Mouse (Mus musculus) heart, postnatal 0 days (tissue): ENCODE results near the gene Mutyh. TPM values are rescaled to one million over a fixed set of nuclear protein-coding genes. Genes with fewer than 3 reads are reported as not detected.

Experiments used
- ATAC-seq: fragments of 200-750 bp; cut with Nextera tagmentation; 2 replicates; pipeline ENCODE4 v1.8.0; 2017; ENCODE audit warnings: low read depth, moderate number of reproducible peaks, moderate library complexity; ENCODE audit not compliant: insufficient read depth
- DNase-seq: peaks from one replicate; pipeline ENCODE4 v3.0.0-alpha.2; 2016; ENCODE audit warnings: low spot score
- H3K27ac ChIP-seq: fragments of 300-500 bp; sonication (generic); 2 replicates; pipeline ENCODE4 v1.5.1; 2014; ENCODE audit warnings: low read depth, mild to moderate bottlenecking
- H3K27me3 ChIP-seq: fragments of 300-500 bp; sonication (generic); 2 replicates; pipeline ENCODE4 v1.6.1; 2014; ENCODE audit warnings: low read length, mixed read lengths; ENCODE audit not compliant: control insufficient read depth, insufficient read depth
- H3K36me3 ChIP-seq: fragments of 300-500 bp; sonication (generic); replicated peaks from 2 replicates; pipeline ENCODE4 v1.6.1; 2014; ENCODE audit warnings: low read length, mixed read lengths; ENCODE audit not compliant: control insufficient read depth, insufficient read depth
- H3K4me1 ChIP-seq: fragments of 300-500 bp; sonication (generic); 2 replicates; pipeline ENCODE4 v1.6.1; 2014; ENCODE audit warnings: antibody characterized with exemption; ENCODE audit not compliant: control insufficient read depth, insufficient read depth
- H3K4me2 ChIP-seq: fragments of 300-500 bp; sonication (generic); 2 replicates; pipeline ENCODE4 v1.6.1; 2014; ENCODE audit warnings: low read depth, mild to moderate bottlenecking, low read length, moderate library complexity
- H3K4me3 ChIP-seq: fragments of 300-500 bp; sonication (generic); 2 replicates; pipeline ENCODE4 v1.5.1; 2014; ENCODE audit warnings: low read depth, low read length
- H3K9ac ChIP-seq: fragments of 300-500 bp; sonication (generic); replicated peaks from 2 replicates; pipeline ENCODE4 v1.6.1; 2014; ENCODE audit warnings: low read depth, low read length, mixed read lengths
- H3K9me3 ChIP-seq: fragments of 300-500 bp; sonication (generic); replicated peaks from 2 replicates; pipeline ENCODE4 v1.6.1; 2016; ENCODE audit warnings: low read length; ENCODE audit not compliant: control insufficient read depth
- CTCF ChIP-seq: IDR thresholded peaks from 2 replicates; pipeline ENCODE4 v1.5.1; 2016; ENCODE audit warnings: antibody characterized with exemption, control low read depth, low read depth
- EP300 ChIP-seq: IDR thresholded peaks from 2 replicates; pipeline ENCODE4 v1.6.1; 2016; ENCODE audit warnings: antibody characterized with exemption, low read depth
- WGBS: fragments of 180-500 bp; shearing (Covaris S2); extraction: QIAGEN DNeasy Blood & Tissue Kit; methylation state at CpG from one replicate; pipeline ENCODE4 v1.1.7; 2014; 5-methylcytosine and 5-hydroxymethylcytosine counted together
- polyA plus RNA-seq: library from polyadenylated mRNA; unstranded; fragments of >200 nt; fragmentation: Nextera tagmentation; extraction: Ambion mirVana; gene quantifications from 2 replicates; pipeline ENCODE4 v1.2.1, GENCODE M21; 2015
- total RNA-seq: library from RNA; depleted of rRNA; stranded (reverse); fragments of >200 nt; gene quantifications from 2 replicates; pipeline ENCODE4 v1.2.3, GENCODE M21; 2014; ENCODE audit warnings: low replicate concordance; rRNA removed

The Mutyh gene
- total RNA-seq, result 2.6 and 6.9 TPM in 2 replicates
- 3.9 and 4.4 TPM in 2 replicates for polyA plus RNA-seq

DNA sequence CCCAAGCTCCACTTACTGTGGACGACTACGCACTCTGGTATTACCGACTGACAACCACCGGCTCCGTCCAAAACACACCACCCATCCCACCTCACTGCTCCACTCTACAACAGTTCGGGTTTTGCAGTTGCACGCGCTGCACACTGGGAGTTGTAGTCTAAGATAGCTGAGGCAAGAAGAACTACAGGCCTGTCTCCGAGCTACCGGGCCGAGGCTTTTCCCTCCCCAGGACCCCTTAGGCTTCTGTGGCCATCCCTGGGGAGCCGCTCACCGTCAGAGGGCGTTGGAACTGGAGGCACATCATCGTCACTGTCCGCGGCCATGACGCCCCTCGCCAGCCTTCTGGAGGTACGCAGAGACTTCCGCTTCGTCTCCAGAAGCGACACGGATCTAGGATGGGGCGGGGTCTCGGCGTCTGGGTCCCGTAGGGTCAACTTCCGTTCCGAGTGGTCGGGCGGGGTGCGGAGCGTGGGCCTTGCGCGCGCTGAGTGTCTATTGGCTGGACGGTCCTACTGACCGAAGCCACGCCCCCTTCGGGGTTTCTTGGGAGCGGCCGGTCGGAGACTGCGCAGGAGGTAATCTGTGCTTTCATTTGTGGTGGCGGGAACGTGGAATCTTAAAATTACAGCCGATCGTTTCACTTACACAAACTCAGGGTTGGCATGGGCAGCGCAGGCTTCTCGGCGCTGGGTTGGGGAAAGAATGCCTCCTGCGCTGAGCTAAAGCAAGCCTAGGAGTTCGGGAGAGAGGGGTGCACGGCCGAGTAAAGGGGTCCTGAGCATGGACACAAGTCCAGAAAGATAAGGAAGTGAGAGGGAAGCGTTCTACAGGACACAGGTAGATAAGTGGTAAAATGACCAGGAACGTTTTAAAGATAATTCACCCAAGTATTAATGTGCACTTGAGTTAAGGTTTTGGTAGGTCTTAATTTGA lies at the start of gene Mutyh, which contains the start of gene Toe1:
TSS of gene Mutyh (plus strand) at position 527 of the 933 bp plus-strand sequence.
TSS of gene Toe1 (minus strand) at position 444 of the 933 bp plus-strand sequence.
- DNase-seq, result peak; percentile 99
- Histone ChIP-seq H3K9me3 (no peaks in the 10 kb centered on the region), H3K27ac (peak within 1 kb of the TSS; percentile 80), H3K4me3 (peak within 1 kb of the TSS; percentile 67), H3K36me3 (peaks cover 36% of the 10 kb centered on the region), H3K4me2 (peak within 1 kb of the TSS; percentile 88), H3K27me3 (no peaks in the 10 kb centered on the region), H3K9ac (peak within 1 kb of the TSS; percentile 57), H3K4me1 (peaks cover 7% of the 10 kb centered on the region; the same call in 1 of the 2 replicates)
- TF ChIP-seq EP300 (peak; percentile 43; the same call in 1 of the 2 replicates), CTCF (no peak)
- WGBS, result under 1% methylated on average over 58 of the region's 58 CpGs
- ATAC-seq, result peak; percentile 99

DNA sequence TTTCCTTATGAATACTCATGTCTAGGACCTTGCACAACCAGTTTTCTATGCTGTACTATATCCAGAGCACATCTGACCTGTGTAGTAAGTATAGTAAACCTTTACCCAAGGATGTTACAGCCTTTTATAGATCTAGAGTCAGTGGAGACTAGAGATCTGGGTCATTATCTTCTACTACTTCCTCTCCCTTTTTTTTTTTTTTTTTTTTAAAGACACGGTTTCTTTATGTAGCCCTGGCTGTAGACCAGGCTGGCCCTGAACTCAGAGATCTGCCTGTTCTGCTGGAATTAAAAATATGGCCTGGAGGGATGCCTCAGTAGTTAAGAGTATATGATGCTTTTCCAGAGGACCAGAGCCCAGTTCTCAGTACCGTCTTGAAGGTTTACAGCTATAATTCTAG lies 45.6 kb upstream of the Mutyh start:
- H3K4me2 ChIP-seq, result no peak overlapping the region
- WGBS, result 72% methylated on average over 2 of the region's 2 CpGs
- no peak for TF ChIP-seq EP300
- no peak for TF ChIP-seq CTCF
- no peaks in the 10 kb centered on the region for H3K27me3 ChIP-seq
- H3K4me1 ChIP-seq, result no peaks in the 10 kb centered on the region
- no peak overlapping the region for H3K4me3 ChIP-seq
- H3K9me3 ChIP-seq, result no peaks in the 10 kb centered on the region
- H3K9ac ChIP-seq, result no peak overlapping the region
- no peak overlapping the region for H3K27ac ChIP-seq
- no peak for DNase-seq
- no peaks in the 10 kb centered on the region for H3K36me3 ChIP-seq
- no peak for ATAC-seq

DNA sequence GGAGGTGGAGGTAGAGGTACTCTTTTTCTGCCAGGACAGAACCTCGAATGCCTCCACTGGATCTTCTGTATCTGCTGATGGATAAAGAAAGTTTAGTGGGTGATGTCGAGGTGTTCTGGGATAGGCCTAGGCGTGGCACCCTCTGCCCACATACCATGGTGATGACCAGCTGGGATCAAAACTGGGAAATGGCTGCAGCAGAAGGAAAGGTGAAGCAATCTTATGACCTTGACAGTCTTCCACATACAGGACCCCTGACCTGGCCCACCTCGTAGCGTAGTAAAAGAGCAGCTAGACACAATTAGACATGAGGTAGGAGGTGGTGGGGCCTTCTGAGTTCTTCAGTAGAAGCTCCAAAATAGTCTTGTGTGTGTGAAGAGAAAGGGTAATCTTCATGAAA lies 43.5 kb upstream of the Mutyh start:
- Histone ChIP-seq H3K9me3 (no peaks in the 10 kb centered on the region), H3K27ac (no peak overlapping the region), H3K4me3 (no peak overlapping the region), H3K9ac (no peak overlapping the region), H3K4me2 (no peak overlapping the region), H3K4me1 (no peaks in the 10 kb centered on the region), H3K27me3 (no peaks in the 10 kb centered on the region), H3K36me3 (no peaks in the 10 kb centered on the region)
- no peak for ATAC-seq
- TF ChIP-seq EP300, result no peak
- TF ChIP-seq CTCF, result no peak
- DNase-seq, result no peak
- WGBS, result 81% methylated on average over 5 of the region's 5 CpGs

DNA sequence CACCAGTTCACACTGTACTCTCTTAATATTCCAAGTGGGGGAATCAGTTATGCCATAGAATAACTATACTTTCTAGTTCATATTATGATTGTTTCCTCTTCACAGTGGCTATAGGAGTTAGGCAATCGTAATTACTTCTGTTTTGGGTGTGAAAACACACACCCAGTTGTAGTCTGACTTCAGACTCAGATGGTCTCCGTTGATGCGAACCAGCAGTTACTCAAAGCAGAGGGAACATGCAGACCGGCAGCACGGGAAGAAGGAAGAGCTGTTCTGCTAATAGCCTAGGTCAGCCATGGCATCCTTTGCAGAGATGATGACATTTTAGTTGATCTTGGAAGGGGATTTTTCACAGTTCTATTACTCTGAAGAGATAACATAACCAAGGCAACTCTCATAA lies 39.0 kb upstream of the Mutyh start:
- Histone ChIP-seq H3K27me3 (no peaks in the 10 kb centered on the region), H3K4me3 (no peak overlapping the region), H3K9ac (no peak overlapping the region)

GRCm38 (mm10) chr4:116769060-116769459 lies 38.5 kb upstream of the Mutyh start:
- TF ChIP-seq EP300 (no peak), CTCF (no peak)
- Histone ChIP-seq H3K9me3 (no peaks in the 10 kb centered on the region), H3K36me3 (no peaks in the 10 kb centered on the region), H3K4me1 (no peaks in the 10 kb centered on the region), H3K4me2 (no peak overlapping the region), H3K27ac (no peak overlapping the region), H3K9ac (no peak overlapping the region), H3K4me3 (no peak overlapping the region), H3K27me3 (no peaks in the 10 kb centered on the region)
- DNase-seq, result no peak
- ATAC-seq, result no peak

More for the DNA sequence above, 39.0 kb upstream of the Mutyh start:
- no peaks in the 10 kb centered on the region for H3K4me1 ChIP-seq
- no peak overlapping the region for H3K4me2 ChIP-seq
- whole genome bisulfite sequencing, result 77% methylated on average over 5 of the region's 5 CpGs
- ATAC-seq (no peak), DNase-seq (no peak)
- no peaks in the 10 kb centered on the region for H3K36me3 ChIP-seq
- no peak overlapping the region for H3K27ac ChIP-seq
- TF ChIP-seq CTCF, result no peak
- TF ChIP-seq EP300, result no peak
- no peaks in the 10 kb centered on the region for H3K9me3 ChIP-seq
